Mouse (Mus musculus) G1E (cell line): ENCODE measurements around the gene Ankrd63.

ENCODE experiments used
- CTCF ChIP-seq: IDR thresholded peaks from 2 replicates; pipeline ENCODE4 v1.5.1; 2012; ENCODE audit warnings: low read depth, low read length, inconsistent platforms, mixed read lengths
- GATA1 ChIP-seq: IDR thresholded peaks from 2 replicates; pipeline ENCODE4 v1.6.1; 2012; ENCODE audit warnings: borderline replicate concordance, low read length, inconsistent platforms, mixed read lengths
- POLR2AphosphoS5 ChIP-seq: IDR thresholded peaks from 2 replicates; pipeline ENCODE4 v1.6.1; 2012; ENCODE audit warnings: low read depth, low read length, inconsistent platforms; ENCODE audit not compliant: insufficient replicate concordance
- TAL1 ChIP-seq: conservative IDR thresholded peaks from 2 replicates; pipeline ENCODE4 v1.6.1; 2012; ENCODE audit warnings: low read depth, low read length, inconsistent platforms, mixed read lengths

DNA sequence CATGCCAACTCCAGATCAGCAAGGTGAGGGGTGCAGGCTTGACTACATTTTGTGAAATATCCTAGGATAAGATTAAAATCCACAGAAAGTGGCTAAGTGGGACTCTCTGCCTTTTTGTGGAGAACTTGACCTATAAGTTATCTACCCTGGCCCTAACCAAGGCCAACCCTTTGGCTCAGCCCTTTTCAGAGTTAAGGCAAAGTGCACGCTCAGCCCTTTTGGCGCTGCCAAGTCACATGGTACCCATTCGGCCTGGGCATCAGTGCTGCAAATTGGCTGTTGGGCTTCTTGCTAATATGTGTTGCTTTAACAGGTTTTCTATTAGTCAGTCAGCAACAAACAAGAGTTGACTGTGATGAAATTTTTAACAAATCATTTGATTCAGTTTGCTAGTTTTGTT is 16.0 kb downstream of the Ankrd63 start:
- TF ChIP-seq CTCF = no peak
- no peak for TF ChIP-seq TAL1
- no peak for TF ChIP-seq GATA1
- no peak for TF ChIP-seq POLR2AphosphoS5
